Mouse (Mus musculus) layer of hippocampus, adult 9-11 months (tissue): Measurements from ENCODE around the gene Vill.

Experiments
- DNase-seq: peaks from one replicate; pipeline ENCODE4 v3.0.0; 2022

The Vill gene

GRCm38 (mm10) chr9:119119409-119120167 lies 67.0 kb downstream of the Vill start:
- DNase-seq = no peak

DNA sequence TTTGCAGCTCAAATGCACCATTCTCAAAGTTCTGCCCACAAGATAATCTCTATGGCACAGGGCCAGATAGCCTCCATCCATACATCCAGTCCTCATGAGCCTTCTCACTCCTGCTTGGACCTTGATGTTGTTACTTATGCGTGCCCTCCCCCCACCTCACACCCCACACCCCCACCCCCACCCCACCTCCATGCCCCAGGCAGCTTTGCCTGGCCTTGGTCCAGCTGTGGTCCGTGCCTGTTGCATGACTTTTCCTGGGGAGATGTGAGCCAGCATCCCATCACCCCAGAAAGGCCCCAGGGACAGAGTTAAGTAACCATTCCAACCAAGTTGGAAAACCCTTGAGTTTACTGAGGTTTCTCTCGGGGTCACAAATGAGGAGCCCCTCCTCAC lies 67.6 kb downstream of the Vill start:
- DNase-seq = no peak
